Mouse (Mus musculus) kidney, postnatal 10 days (tissue): Measurements from ENCODE around the gene Ifnl2.

Experiments
- DNase-seq: peaks from one replicate; pipeline ENCODE4 v3.0.0; 2021; ENCODE audit warnings: mixed read lengths

Gene Ifnl2

GRCm38 (mm10) chr7:28490410-28490809 is 19.8 kb downstream of the Ifnl2 start:
- peak; percentile 82 for DNase-seq

DNA sequence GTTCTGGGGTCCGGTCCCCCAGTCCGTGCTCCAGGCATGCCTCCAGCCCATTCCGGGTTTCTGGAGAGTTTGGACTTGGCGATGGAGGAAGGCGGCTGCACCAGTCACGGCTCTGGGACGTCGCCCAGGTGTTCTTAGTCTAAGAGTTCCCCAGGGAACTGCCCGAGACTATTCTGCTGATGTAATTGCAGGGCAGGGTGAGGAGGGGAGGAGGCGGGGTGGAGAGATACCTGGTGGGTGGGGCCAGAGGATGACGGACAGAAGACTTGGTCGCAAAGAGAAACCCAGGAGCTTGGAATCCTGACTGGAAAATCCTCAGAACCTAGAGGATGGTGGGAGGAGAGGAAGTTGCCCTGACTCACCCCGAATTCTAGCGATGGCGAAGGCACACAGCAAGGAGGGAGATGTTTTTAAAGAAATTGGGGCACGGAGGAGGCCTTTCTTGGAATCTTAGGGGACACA is 22.2 kb downstream of the Ifnl2 start:
- DNase-seq = peak; percentile 46

DNA sequence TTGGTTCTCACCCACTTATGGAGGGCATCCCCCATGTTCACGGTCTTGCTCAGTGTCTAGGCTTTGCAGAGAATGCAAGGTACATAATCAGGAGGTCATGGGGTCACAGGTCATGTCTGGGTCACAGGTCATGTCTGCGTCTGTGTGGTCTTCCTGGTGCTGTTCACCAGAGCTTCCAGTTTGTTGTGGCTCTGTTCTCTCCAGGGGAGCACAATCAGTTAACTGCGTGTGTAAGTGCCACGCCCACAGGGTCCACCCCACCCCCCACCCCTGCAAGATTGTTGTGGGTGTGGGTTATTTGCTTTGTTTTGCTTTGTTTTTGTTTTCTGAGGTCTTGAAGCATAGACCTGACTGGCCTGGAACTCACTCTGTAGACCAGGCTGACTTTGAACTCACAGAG is 26.1 kb downstream of the Ifnl2 start:
- no peak for DNase-seq

- DNase-seq = no peak
Measured at GRCm38 (mm10) chr7:28482854-28483253, 27.4 kb downstream of the Ifnl2 start.

DNA sequence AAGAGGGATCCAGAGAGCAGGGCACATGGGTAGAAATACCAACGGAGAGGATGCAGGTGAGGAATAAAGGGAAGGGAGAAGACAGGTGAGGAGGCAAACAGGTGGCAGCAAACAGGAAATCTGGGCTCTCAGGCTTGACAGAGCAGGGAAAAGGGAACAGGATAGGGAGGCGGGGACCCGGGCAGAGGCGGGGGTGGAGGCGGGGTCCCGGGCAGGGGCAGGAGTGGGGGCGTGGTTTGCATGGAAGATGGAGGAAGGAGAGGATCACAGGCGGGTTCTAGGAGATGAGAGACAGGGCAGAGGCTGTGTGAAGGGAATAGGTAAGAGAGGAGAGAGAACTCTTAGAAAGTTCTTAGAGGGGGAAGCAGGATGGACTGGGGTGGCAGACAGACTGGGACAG is 31.4 kb downstream of the Ifnl2 start:
- peak; percentile 45 for DNase-seq

DNA sequence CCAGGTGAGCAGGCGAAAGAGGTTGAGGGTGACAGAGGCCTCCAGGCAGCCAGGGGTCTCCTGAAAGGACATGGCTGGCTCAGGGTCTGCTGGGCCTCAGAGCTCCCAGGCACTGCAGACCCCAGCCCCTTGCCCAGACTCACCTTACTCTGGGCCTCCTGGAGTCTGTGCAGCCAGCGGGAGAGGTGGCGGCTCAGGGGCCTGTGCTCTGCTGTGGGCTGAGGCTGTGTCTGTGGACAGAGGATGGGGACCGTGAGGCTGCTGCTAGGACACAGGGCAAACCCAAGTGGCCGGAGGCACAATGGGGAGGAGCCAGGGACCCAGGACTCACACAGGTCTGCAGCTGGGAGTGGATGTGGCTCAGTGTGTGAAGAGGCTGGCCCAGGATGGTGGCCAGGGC is 32.9 kb downstream of the Ifnl2 start:
- no peak for DNase-seq

DNA sequence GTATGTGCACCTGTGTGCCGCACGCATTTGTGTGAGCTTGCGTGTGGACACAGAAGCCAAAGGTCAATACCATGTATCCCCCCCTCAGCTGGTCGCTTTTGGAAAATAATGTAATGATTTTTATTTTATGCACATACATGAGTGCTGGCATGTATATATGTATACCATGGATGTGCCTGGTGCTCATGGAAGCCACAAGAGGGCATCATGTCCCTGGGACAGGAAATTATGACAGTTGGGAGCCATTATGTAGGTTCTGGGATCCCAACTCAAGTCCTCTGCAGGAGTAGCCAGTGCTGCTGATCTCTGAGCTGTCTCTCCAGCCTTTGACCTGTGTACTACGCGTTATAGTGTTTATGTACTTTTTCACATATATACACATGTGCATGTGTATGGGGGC is 34.1 kb downstream of the Ifnl2 start:
- DNase-seq = no peak

- peak; percentile 85 for DNase-seq
Measured at GRCm38 (mm10) chr7:28467213-28467751, 43.0 kb downstream of the Ifnl2 start.

GRCm38 (mm10) chr7:28466721-28467212 is 43.5 kb downstream of the Ifnl2 start:
- DNase-seq = no peak

GRCm38 (mm10) chr7:28464416-28465212 is 45.6 kb downstream of the Ifnl2 start:
- peak; percentile 80 for DNase-seq

GRCm38 (mm10) chr7:28462769-28463168 is 47.5 kb downstream of the Ifnl2 start:
- DNase-seq = no peak

DNA sequence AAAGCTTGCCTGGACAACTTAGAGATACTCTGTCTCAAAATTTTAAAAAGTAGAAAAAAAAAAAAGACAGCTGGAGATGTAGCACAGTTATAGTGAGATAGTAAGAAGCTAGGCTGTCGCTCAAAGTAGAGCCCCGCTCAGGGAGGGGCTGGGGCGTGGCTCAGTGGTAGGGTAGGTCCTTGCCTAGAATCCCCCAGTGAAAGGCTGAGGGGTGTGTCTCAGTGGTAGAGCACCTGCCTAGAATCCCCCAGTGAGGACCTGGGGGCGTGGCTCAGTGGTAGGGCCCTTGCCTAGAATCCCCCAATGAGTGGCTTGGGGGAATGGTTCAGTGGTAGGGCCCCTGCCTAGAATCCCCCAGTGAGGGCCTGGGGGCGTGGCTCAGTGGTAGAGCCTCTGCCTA is 49.9 kb downstream of the Ifnl2 start:
- DNase-seq = no peak
